Mouse (Mus musculus): ENCODE measurements around the gene Etv6.

Gene Etv6

DNA sequence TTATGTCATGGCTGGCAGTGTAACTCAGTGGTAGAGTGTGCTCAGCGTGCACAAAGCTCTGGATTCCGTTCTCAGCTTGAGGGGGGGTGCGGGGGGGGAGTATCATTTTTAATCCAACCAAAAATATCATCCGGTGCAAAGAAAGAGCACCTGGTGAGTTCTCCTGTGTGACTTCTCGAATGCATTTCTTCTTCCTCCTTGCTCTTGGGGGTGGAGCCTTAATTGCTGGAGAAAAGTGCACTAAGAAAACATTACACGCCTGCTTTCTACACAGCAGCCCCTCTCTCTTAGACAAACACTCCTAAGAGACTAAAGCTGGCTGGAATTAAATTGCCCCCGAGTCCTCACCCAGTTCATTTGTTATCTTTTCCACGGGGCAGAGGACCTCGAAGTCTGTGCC is 139.6 kb downstream of the Etv6 start:
- no peak for DNase-seq

DNA sequence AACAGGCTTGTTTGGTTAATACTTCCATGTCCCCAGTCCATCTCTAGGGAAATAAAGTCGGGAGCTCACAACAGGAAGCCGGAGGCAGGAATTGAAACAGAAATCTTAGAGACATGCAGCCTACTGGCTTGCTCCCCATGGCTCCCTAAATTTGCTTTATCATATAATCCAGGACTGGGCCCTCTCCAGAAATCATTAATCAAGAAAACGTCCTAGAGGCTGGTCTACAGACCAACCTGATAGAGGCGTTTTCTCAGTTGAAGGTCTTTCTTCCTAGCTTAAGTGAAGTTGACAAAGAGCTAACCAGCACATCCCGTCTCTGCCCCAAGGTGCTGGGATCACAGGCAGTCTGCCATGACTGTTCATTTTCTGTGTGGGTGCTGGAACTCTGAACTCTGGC is 141.7 kb downstream of the Etv6 start:
- no peak for DNase-seq

DNA sequence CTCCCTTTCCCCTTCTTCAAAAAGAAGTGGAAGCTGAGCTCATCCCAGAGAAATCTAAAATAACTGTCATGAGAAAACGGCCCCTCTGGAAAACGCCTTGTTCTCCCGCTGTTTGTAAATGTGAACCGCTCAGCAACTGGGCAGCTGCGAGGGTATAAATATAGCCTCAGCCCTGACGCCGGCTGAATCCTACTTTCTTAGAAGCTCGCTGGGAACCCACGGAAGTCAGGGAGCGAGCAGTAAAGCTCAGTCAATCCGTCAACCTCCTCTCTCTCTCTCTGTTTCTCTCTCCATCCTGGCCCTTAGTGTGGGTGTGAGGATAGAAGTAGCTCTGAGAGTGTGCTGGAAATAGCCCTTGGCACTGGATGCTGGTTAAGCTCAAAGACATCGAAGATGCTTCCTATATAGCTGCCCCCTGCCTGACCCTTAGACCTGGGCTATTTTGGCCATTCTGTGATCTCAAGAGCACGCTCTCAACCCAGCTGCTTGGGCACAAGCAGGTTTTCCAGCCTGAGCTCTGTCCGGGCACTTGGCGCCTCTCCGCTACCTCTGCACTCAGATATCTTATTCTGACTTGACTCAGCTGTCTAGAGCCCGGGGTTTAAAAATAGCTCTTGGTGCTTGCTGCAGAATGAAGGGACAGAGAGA is 146.9 kb downstream of the Etv6 start:
- DNase-seq: no peak

DNA sequence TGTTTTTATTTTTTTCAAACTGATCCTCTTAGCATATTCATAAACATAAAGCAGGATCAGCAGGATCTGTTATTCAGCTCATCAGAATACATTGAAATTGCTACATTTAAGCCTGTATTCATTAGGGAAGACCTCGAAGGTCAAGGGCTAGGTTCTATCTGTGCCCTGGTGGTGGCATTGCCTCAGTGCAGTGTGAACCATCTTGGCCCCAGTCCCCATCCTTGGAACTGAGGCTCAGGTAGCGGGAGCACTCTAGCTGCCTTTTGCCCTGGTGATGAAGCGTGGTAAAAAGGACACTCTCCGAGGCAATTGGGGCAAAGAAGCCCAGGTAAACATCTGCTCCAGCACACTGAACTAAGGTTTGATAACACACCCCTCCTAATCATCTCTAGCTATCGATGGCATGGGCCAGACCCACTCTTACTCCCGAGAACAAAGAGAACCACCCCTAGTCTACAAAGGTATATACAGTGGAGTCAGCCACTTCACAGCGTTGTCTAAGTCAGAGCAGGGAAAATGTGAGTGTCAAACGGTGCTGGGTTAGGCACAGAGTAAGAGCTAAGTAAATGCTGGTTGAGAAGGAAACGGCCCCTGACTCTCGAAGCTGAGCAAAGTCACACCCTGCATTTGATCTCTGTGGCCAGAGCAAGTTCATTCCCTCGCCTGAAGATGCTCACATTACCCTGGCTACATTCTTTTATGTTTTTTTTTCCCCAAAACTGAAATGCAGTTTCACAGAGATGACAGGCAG is 148.3 kb downstream of the Etv6 start:
- DNase-seq: no peak

DNA sequence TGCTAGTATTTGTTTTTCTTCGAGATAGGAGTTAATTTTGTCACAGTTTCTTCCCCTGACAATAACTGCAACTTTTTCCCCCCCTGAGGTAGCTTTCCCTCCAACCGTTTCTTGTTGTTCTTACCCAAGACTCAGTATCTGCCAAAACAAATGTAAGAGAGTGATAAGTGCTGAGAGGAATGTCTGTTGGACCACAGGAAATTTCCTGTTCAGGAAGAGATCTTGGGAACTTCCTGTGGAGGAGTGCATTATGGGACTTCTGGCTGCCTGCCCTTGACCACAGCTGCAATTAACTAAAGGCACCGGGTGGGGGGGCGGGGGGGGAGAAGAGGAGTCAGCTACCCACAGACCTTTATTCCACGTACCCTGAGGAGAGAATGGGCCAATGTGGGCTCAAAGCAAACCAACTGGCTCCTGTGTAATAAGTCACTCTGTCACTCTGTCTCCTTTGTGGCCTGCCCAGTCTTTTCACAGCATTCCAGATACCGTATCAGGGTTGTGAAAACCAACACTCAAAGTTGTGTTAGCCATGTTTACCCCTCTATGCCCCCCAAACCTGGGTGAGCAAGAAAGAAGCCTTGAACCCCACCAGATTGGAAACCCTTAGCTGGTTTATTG is 150.9 kb downstream of the Etv6 start:
- peak; percentile 53 to 59 for DNase-seq

DNA sequence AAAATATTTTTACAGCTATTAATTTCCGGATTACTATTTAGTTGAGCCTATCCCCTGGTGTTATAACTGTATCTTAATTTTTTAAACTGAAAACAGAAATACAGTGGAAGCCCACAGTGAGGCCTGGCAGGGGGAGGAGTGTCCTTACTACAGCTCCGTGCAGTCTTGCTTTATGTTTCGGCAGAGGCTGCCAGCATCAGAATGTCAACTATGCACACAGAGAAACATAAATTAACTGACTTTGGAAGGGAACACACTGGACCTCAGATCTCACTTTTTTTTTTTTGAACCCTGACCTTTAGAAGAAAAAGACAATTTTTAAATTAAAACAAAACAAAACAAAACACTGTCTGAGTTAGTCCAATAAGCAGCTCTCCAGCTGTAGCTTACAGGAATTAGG is 153.2 kb downstream of the Etv6 start:
- DNase-seq: no peak

DNA sequence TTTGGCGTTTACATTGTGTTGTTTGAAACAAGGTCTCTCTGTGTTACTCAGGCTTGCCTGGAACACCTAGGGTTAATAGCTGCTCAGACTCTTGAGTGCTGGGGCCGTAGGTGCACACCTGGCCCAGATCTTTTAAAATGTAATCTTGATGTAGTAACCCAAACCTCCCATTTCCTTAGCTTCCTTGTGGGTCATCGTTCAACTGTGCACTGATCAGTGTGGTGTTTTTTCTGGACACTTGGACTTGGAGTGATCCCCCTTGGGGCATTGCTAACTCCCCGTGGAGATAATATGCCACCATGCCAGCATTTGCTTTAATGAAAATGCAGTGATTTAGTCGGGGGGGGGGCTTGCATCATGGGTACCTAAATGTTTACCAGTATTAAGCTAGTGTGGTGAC is 153.7 kb downstream of the Etv6 start:
- DNase-seq: no peak

DNA sequence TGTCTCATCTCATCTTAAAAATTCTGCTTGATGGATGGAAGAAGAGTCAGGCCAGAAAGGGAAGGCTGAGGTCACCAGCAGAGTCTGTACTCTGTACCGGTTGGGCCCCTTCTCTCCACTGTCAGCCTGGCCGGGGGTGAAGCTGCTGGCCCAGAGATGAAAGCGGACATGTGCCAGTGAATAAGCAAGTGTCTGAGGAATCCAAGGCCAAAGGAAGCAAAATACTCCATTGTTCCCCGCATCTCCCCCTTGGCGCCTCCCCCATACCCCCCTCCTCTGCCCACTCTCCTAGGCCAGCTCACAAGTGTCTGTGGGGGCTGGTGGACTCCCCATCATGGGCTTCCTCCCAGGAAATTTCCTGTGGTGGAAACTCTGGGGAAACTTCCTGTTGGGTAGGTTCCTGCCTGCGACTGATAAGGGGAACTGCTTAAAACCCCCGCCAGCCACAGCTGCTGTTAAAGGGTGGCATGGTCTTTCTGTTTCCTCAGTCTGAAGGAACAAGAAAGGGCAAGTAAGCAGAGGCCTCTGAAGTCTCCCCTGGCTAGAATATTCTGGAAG is 154.2 kb downstream of the Etv6 start:
- peak in 1 of 2 experiments; percentile 29 for DNase-seq

DNA sequence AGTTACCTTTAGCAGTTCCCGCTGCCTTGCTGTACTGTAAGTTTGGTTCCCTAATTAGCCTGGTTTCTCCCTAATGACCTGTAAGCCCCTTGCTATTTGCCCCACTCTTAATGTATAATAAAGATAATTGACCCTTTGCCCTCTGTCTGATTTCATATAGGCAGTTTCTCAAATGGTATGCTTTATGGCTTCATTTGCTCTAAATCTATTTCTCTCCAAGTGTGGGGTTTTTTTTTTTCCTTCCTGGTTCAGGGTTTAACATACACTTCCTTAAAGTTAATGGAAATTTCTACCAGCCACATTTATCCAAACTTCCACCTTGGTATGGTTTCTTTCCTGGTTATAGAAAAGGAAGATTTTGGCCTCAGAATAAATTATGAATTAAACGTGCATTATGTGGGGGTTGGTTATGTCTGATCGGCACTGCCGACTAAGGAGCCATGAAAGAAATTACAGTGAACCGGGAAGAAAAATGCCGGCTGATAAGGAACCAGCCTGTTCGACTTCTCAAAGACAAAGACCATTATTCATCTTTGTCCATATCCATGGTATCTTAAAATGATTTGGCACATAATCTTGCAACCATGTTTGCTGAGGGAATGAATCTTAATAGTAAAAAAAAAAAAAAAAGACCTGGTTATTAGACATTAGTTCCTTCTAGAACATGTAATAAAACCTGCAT is 155.2 kb downstream of the Etv6 start:
- no peak for DNase-seq

DNA sequence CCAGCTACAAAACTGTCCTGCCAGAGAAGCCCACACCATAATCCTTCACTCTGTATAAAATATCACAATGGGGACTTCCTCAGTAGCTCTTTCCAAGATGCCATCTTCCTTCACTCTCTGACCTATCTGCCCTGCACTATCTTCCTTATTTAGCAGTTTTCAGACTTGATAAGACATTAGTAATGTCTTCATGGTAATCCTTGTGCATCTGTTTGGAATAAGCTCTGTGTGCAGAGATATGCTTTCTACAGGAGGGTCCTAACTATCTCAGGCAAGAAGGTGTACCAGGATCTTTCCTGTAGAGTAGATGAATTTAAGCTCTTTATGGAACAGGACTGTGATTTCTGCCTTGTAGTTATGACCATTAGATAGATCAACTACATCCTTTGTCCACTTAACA is 157.2 kb downstream of the Etv6 start:
- no peak for DNase-seq

DNA sequence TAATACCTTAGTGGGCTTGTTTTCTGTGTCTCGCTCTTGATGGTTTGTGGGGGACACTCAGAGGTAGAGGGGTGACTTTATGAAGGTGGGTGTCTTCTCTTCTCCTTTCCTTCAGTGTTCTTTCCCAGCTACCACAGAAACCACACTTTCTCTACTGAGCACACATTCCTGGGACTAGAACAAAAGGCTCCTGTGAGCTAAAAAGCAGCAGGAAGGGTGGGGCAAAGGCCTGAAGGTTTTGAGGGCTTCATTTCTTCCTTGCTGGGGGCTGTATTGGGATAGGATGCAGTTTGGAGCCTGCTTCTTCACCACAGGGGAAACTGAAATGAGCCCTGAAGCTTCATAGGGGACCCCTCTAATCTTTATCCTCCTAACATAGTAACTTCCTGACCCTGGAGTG is 164.4 kb downstream of the Etv6 start:
- no peak for DNase-seq

DNA sequence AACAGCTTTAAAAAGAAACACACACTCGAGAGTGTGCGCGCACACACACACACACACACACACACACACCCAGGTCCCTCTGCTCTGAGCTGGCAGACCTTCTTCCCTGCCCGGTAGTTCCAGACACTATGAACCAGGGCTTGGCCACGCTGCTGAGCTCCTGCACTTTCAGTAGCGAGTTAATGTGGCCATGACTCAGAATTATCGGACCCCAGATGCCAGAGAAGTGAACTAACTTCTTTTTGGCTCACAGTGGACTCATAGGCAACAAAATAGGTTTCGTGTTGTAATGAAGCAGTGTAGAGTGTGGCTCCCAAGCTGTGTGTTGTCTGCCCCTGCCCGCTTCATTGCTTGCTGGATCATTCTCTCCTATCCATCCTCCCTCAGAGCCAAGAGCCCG is 165.1 kb downstream of the Etv6 start:
- DNase-seq: no peak

DNA sequence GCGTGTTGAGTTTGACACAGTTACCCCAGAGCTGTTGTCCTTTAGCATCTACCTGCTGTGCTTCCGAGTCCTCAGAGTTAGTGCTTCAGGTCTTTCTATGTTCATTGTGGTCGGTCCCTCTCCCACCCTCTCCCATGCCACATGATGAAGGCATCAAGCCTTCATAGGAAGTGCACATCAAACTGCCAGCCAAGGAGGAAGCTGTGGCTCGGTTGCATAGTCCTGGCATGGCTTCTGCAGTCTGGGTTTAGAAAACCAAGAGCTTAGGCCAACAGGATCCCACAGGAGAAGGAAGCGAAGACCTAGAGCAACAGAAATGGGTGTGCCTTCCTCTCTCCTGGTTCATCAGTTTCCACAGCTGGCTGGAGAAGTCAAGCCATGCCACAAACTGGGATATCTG is 166.7 kb downstream of the Etv6 start:
- no peak for DNase-seq

DNA sequence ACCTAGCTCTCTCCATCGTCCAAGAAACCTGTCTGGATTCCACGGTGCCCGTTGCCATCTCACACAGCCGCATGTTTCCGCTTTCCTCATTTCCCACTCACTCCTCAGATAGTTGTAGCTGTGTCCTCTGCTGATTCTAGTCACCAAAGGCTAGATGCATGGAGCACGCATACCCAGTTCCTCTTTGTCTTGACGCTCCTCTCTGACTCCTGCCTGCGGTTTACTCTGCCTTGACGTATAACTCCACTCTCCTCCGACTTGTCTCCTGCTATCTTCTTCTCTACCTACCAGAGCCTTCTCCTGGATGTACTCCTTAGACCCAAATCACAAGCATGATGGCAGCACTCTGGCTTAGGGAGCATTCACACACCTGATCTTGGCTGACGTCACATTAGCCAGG is 169.7 kb downstream of the Etv6 start:
- DNase-seq: no peak

DNA sequence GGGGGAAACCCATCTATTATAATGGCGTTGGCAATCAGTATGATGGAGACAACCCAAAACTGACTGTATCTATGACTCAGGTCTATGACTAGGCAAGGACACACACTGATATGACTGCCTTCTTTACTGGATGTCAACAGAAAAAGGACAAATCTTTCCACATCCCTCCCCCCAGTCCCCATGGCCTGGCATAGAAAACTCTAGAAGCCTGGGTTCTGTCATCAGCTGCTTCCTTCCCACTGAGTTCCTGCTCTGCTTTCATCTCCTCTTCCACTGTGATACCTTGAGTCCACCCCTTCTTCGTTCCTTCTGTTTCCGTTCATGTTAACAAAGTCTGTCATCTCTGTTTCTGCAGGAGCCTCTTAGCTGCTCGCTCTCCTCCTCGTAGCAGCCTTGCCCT is 170.2 kb downstream of the Etv6 start:
- DNase-seq: no peak

DNA sequence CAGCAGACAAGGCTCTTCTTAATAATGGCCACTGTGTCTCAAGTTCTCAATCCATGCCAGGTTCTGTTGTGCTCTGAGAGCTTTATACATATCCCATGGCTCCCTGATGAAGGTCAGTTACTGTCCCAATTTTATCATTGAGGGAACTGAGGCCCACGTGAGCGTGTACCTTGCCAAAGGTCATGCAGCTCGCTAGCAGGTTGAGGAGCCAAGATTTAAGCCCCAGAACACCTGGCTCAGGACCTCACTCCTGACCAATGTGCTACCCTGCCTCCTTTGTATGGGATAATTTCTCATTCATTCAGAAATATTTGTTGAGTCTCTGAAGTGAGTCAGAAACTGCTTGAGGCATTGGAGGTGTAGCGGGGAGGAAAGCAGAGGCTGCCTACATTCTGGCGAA is 170.8 kb downstream of the Etv6 start:
- no peak for DNase-seq

DNA sequence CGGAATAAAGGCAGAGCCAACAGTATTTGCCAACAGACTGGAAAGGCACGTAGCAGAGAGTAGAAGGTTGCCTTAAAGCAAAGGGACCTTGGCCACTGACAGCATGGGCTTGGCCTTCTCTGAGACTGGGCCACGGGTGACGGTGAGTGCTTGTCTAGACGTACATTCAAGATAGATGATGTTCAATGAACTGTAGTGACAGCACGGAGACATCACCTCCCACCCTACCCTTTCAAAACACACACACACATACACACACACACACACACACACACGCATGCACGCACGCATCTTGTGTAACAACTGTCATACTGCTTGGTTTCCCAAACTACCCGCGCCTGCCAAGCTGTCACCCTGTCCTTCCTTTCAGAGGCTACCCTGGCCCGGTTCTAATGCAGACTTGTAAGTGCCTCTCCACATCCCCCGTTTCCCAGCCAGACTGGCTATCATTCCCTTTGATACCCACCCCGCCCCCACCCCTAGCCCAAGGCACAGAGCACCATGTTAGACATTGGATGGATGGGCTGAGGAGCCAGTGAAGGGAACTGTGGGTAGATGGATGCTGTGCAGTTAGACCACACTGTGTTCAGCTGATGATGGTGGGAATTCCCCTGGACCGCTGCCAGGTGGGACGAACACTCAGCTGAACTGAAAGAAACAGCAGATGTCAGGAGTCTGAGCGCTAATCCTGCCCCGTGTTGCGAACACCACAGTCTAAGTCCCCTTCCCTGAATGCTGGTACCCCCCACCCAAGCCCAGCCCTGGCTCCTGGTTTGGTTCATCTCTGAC is 172.1 kb downstream of the Etv6 start:
- no peak for DNase-seq

DNA sequence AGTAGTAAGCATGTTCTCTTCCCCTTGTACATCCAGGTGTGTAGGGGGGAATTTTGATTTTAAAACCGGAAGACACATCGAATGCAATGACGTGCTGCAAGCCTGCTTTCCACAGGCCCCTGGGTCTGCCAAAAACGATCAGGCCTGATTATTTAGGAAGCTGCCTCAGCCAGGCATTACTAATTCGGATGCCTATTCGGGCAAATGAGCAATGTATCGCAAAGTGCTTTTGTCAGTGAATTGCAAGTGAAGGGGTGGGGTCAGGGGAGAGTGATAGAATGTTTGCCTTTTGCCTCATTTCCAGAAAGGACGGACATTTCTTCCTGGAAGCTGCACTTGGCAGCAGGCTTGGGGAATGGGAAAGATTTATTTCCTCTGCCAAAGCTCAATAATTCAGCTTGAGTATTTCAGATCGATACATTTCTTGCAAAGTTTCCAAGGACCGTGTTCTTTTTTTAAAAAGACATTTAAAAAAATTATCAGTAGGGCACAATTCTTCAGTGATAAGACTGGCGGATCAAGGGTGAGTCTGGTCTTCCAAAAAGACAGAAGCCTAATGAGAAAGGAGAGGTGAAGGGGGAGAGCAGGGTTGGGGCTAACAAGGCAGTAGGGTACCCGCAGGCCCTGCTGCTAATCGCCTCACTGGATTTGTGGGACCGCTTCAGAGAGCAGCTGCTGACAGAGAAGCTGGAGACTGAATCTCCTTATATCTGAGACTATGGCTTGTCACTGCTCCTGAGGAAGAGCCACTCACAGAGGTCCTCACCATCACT is 172.9 kb downstream of the Etv6 start:
- no peak for DNase-seq

DNA sequence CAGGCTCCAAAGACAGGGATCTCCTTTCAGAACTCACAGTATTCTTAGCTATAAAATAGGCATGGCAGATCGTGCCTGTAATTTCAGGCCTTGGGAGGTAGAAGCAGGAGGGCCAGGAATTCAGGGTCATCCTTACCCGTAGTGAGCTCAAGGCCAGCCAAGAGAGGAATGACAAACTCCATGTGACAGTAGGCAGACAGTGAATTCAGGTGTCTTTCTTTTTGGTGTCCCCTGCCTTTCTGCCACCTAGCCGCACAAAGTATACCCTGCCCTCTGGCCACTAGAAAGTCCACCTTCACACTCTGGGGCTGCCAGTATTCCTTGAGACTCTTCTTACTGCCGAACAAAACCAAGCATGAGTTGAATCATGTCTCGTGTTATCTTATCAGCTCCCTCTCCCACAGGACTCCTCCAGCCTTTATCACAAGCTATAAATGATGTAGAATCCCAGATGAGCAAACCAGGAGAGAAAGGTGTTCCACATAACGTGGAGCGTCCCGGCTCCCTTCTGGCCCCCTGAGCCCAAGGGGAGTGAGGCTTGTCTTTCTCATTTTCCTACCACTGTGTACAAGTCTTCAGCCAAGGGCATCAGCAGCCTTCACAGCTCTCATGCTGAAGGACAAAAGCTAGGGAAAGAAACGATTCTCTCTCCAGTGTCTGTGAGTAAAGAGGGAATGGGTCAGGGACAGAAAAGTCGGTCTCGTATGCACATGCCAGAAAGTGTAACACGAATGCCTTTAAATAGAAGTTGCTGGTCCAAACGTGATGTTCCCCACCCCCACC is 175.4 kb downstream of the Etv6 start:
- DNase-seq: no peak

DNA sequence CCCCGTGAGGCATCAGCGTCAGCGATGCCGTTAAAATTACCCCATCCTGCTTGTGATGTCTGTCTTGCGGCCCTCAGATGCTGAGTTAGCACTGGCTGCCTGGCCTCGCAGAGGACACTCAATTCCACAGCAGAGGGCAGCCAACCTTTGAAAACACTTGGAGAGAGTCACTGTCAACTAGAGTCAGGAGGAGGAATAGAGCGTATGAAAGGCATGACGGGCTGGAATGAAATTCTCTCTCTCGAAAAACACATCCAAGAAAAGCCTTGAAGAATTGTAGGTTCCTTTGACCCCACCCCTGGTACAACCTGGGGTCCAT is 175.9 kb downstream of the Etv6 start:
- peak in 1 of 2 experiments; percentile 35 for DNase-seq

DNA sequence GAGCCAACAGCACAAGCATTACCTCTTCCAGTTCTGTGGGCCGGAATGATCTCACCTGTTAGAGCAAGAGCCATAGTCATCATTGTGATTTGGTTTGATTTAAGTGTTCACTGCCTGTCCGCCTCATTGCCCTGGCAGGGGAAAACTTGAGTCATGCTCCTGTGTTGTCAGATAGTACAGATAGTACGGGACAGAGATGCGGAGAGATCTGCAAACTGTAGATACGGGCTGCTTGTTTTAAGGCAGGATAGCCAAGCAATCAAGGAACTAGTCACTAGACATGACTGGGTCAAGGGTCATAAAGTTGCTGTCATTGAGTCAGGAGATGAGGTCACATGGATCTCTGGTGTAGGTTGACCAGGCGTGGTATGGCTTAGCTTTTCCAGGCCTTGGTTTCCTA is 182.2 kb downstream of the Etv6 start:
- no peak for DNase-seq

All from kidney, adult 8-10 months (tissue).